Mouse (Mus musculus): Measurements from ENCODE around the gene Pfn1.

- no peak for TF ChIP-seq CTCF (IDR thresholded peaks at IDR 0.05; ENCODE audit: low read depth, low read length)
- TF ChIP-seq POLR2A (IDR thresholded peaks at IDR 0.05; ENCODE audit: borderline replicate concordance, low read depth, low read length) = no peak
Observed at GRCm38 (mm10) chr11:70681897-70682581, 27.6 kb upstream of the Pfn1 start.

Data from bone marrow macrophage, adult 2 months (primary cell).